Mouse (Mus musculus) erythroblast, embryonic 14.5 days (primary cell): ENCODE measurements at regions not wholly inside any gene's neighbourhood (a gene's known extent, or its start where the extent isn't known, plus 50 kb on each side); places are given as distances from the start of the nearest gene placed in this dataset.

Experiments used
- GATA1 ChIP-seq: IDR thresholded peaks from 2 replicates; pipeline ENCODE4 v1.6.1; 2012; ENCODE audit warnings: low read length, inconsistent platforms, mixed read lengths
- TAL1 ChIP-seq: IDR thresholded peaks from 3 replicates; pipeline ENCODE4 v1.6.1; 2012; ENCODE audit warnings: low read length, inconsistent platforms, mixed read lengths

DNA sequence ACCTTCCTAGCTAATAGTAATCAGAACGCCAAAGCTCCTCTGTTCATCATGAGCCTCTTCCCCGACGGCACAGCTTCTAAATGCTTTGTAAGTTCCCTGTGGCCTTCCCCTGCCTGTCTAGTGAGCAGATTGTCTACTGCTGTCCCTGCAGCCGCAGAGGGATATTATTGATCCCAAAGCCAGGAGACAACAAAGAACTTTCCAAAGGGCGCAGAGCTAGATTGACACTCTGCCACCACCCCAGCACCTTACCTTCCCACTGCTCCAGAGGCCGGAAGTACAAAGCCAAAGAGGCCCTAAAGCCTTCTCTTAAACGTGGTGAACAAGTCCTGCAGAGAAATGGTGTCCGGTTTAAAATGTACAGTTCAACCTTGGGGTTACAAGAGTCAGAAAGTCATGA lies 1310.3 kb upstream of the A1bg start:
- no peak for TF ChIP-seq TAL1
- no peak for TF ChIP-seq GATA1
